12 mouse cellular contexts compared by ENCODE assay signal in genomic region chr19:10148555-10148954, GRCm38 (mm10). TPM values are rescaled to one million over a fixed set of nuclear protein-coding genes. Genes with fewer than 3 reads are reported as not detected.
DNase-seq lines count a peak whose midpoint lies in the region; ATAC-seq and TF ChIP-seq lines count a peak whose summit lies in the region.
"Had no signal": no experiment of that assay in that cellular context is flagged by ENCODE, and none has a peak within 500 bp of the region (broad histone marks: within the 10 kb centered on the region; RNA-seq: fewer than 3 reads in every experiment).

No protein-coding gene starts in this region.

- no peak overlapping the region for H3K9ac ChIP-seq in lung, postnatal 0 days (replicated peaks; ENCODE audit: low read depth)
- no peak overlapping the region for H3K9ac ChIP-seq in stomach, embryonic 15.5 days
- H3K9ac ChIP-seq: limb, embryonic 13.5 days had no signal

- 70% methylated on average over 6 of the region's 6 CpGs for WGBS in lung, postnatal 0 days
- 57% methylated on average over 6 of the region's 6 CpGs for WGBS in stomach, embryonic 15.5 days

- DNase-seq in gastrocnemius, adult 2 months: peak; percentile 39
- DNase-seq in gastrocnemius, postnatal 4 days (ENCODE audit: low spot score in 2 of 2): no peak
- DNase-seq in lung, postnatal 36 days: peak; percentile 48
- DNase-seq in lung, postnatal 0 days (ENCODE audit: low spot score): no peak
- DNase-seq in heart, adult 9 months (ENCODE audit: low spot score in 2 of 2): peak; percentile 44 to 49
- no peak for DNase-seq in T-cell, adult 2 months (ENCODE audit: low spot score)
- DNase-seq in layer of hippocampus, postnatal 25 days (ENCODE audit: extremely low spot score in 1 of 2, low spot score in 1 of 2): no peak
- DNase-seq: embryo, embryonic 11 days; lung, postnatal 10 days; thymus, postnatal 36 days had no signal

- no peak for TF ChIP-seq CTCF in gastrocnemius, adult 2 months (IDR thresholded peaks at IDR 0.05)
- no peak for TF ChIP-seq CTCF in lung, postnatal 0 days (IDR thresholded peaks at IDR 0.05)

- H3K27ac ChIP-seq in gastrocnemius, adult 2 months: peak overlapping the region; percentile 48
- H3K27ac ChIP-seq in lung, postnatal 0 days (ENCODE audit: low read length): no peak overlapping the region
- H3K27ac ChIP-seq in stomach, embryonic 15.5 days: peak overlapping the region; percentile 57; the same call in 1 of the 2 replicates
- H3K27ac ChIP-seq: limb, embryonic 13.5 days had no signal

- no peaks in the 10 kb centered on the region for H3K36me3 ChIP-seq in lung, postnatal 0 days (ENCODE audit: insufficient read depth, low read length)
- no peaks in the 10 kb centered on the region for H3K36me3 ChIP-seq in stomach, embryonic 15.5 days
- H3K36me3 ChIP-seq: limb, embryonic 13.5 days had no signal

- no peaks in the 10 kb centered on the region for H3K27me3 ChIP-seq in lung, postnatal 0 days (replicated peaks; ENCODE audit: insufficient read depth, low read length)
- no peaks in the 10 kb centered on the region for H3K27me3 ChIP-seq in stomach, embryonic 15.5 days (replicated peaks)
- H3K27me3 ChIP-seq: limb, embryonic 13.5 days had no signal

- peak overlapping the region; percentile 44 for H3K4me3 ChIP-seq in gastrocnemius, adult 2 months
- H3K4me3 ChIP-seq in lung, postnatal 0 days (ENCODE audit: low read depth, low read length): no peak overlapping the region
- H3K4me3 ChIP-seq in stomach, embryonic 15.5 days (replicated peaks): no peak overlapping the region
- H3K4me3 ChIP-seq: limb, embryonic 13.5 days had no signal

- no peaks in the 10 kb centered on the region for H3K4me1 ChIP-seq in lung, postnatal 0 days (ENCODE audit: insufficient read depth, low read depth, low read length)
- no peaks in the 10 kb centered on the region for H3K4me1 ChIP-seq in stomach, embryonic 15.5 days
- H3K4me1 ChIP-seq: limb, embryonic 13.5 days had no signal

- no peak for ATAC-seq in lung, postnatal 0 days
- ATAC-seq in stomach, embryonic 15.5 days (ENCODE audit: insufficient read depth, low FRiP score, low read depth): no peak

- H3K4me2 ChIP-seq in lung, postnatal 0 days (replicated peaks; ENCODE audit: low read depth, low read length): no peak overlapping the region
- H3K4me2 ChIP-seq in stomach, embryonic 15.5 days: no peak overlapping the region
- H3K4me2 ChIP-seq: limb, embryonic 13.5 days had no signal

- TF ChIP-seq EP300 in lung, postnatal 0 days (IDR thresholded peaks at IDR 0.05): no peak

- H3K9me3 ChIP-seq in lung, postnatal 0 days (ENCODE audit: low read length): no peaks in the 10 kb centered on the region
- H3K9me3 ChIP-seq in stomach, embryonic 15.5 days: no peaks in the 10 kb centered on the region
- H3K9me3 ChIP-seq: limb, embryonic 13.5 days had no signal

- intact Hi-C loops in gastrocnemius, adult 2 months (cut with DNase I): no loop called here

RNA-seq across cellular contexts. Expression of gene Fads1, which starts 34.1 kb away (rescaled TPM):
- total RNA-seq in gastrocnemius, adult 2 months (2021): 1 to 10 TPM; 4.2 to 9.9 TPM
- total RNA-seq in gastrocnemius, postnatal 4 days (2021): 10 to 100 TPM; 49.8 to 51.3 TPM
- polyA plus RNA-seq in lung, postnatal 0 days (2015; fragmentation: Nextera tagmentation; extraction: Ambion mirVana): 44.5 and 48.8 TPM in 2 replicates
- polyA plus RNA-seq in stomach, embryonic 15.5 days (2015; fragmentation: Nextera tagmentation; extraction: Ambion mirVana): 111 and 122 TPM in 2 replicates
- total RNA-seq in layer of hippocampus, postnatal 25 days (2021): 100 to 1,000 TPM; 181 to 195 TPM

RNA-seq across cellular contexts. Expression of gene Fads2, which starts 47.0 kb away (rescaled TPM):
- total RNA-seq in gastrocnemius, adult 2 months (2021): 1 to 10 TPM; 1.7 to 4.1 TPM
- 10 to 100 TPM; 26.2 to 27.3 TPM for total RNA-seq in gastrocnemius, postnatal 4 days (2021)
- polyA plus RNA-seq in lung, postnatal 0 days (2015; fragmentation: Nextera tagmentation; extraction: Ambion mirVana): 35.0 and 36.8 TPM in 2 replicates
- 125 and 139 TPM in 2 replicates for polyA plus RNA-seq in stomach, embryonic 15.5 days (2015; fragmentation: Nextera tagmentation; extraction: Ambion mirVana)
- total RNA-seq in layer of hippocampus, postnatal 25 days (2021): 100 to 1,000 TPM; 164 to 182 TPM

RNA-seq across cellular contexts. Expression of gene Tmem258, which starts 55.3 kb away (rescaled TPM):
- 10 to 100 TPM; 80.3 to 98.7 TPM for total RNA-seq in gastrocnemius, adult 2 months (2021)
- 100 to 1,000 TPM; 122 to 143 TPM for total RNA-seq in gastrocnemius, postnatal 4 days (2021)
- polyA plus RNA-seq in lung, postnatal 0 days (2015; fragmentation: Nextera tagmentation; extraction: Ambion mirVana): 362 and 394 TPM in 2 replicates
- polyA plus RNA-seq in stomach, embryonic 15.5 days (2015; fragmentation: Nextera tagmentation; extraction: Ambion mirVana): 473 and 509 TPM in 2 replicates
- total RNA-seq in layer of hippocampus, postnatal 25 days (2021): 10 to 100 TPM; 84.3 to 92.4 TPM

RNA-seq across cellular contexts. Expression of gene Fen1, which starts 55.4 kb away (rescaled TPM):
- 1 to 10 TPM; 4.0 to 4.3 TPM for total RNA-seq in gastrocnemius, adult 2 months (2021)
- total RNA-seq in gastrocnemius, postnatal 4 days (2021): 10 to 100 TPM; 15.3 to 16.0 TPM
- 18.0 and 18.7 TPM in 2 replicates for polyA plus RNA-seq in lung, postnatal 0 days (2015; fragmentation: Nextera tagmentation; extraction: Ambion mirVana)
- 86.3 and 92.0 TPM in 2 replicates for polyA plus RNA-seq in stomach, embryonic 15.5 days (2015; fragmentation: Nextera tagmentation; extraction: Ambion mirVana)
- 1 to 10 TPM; 9.1 to 9.4 TPM for total RNA-seq in layer of hippocampus, postnatal 25 days (2021)

Comparison
In these comparisons a context has a peak if more than half of its experiments do, and no peak if none do; other contexts are left out.
1. DNase-seq: peak in gastrocnemius, adult 2 months (single experiment), lung, postnatal 36 days (single experiment) and heart, adult 9 months (2 of 2); none in gastrocnemius, postnatal 4 days (0 of 2), lung, postnatal 0 days (single experiment), T-cell, adult 2 months (single experiment) and layer of hippocampus, postnatal 25 days (0 of 2).
2. RNA of gene Fads1, which starts 34.1 kb away (total RNA-seq): 181 to 195 TPM in layer of hippocampus, postnatal 25 days and 49.8 to 51.3 TPM in gastrocnemius, postnatal 4 days; 4.2 to 9.9 TPM in gastrocnemius, adult 2 months; every median in the first group is over 4 times any median in the second.
3. RNA of gene Fads2, which starts 47.0 kb away (total RNA-seq): 164 to 182 TPM in layer of hippocampus, postnatal 25 days; 26.2 to 27.3 TPM in gastrocnemius, postnatal 4 days and 1.7 to 4.1 TPM in gastrocnemius, adult 2 months; every median in the first group is over 4 times any median in the second.